ENCODE assay signal across 8 mouse cellular contexts in the genomic region with DNA sequence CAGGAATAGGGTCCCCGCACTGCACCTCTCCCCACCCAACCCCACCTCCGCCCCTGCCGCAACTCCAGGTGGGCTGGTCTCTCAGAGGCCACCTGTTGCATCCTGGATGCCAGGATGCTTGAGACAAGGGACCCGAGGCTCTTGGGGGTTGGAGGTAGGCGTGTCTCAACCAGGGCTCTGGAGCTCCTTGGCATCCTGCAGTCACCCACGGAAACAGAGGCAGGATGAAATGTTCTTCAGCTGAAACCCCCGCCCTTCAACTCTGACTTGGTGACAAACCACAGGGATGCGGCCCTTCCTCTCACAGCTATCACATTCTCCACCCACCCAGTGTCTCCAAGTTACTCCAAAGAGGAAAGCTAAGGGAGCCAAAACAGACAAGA. TPM values are rescaled to one million over a fixed set of nuclear protein-coding genes. Genes with fewer than 3 reads are reported as not detected.
DNase-seq lines count a peak whose midpoint lies in the region; ATAC-seq and TF ChIP-seq lines count a peak whose summit lies in the region.

No protein-coding gene starts in this region.

- no peaks in the 10 kb centered on the region for H3K9me3 ChIP-seq in embryonic facial prominence, embryonic 15.5 days (replicated peaks)
- H3K9me3 ChIP-seq in intestine, embryonic 14.5 days (ENCODE audit: control insufficient read depth, low read length): 0 out of 2 replicates have a peak, but pooled peaks cover 4% of the 10 kb centered on the region
- H3K9me3 ChIP-seq in neural tube, embryonic 12.5 days: no peaks in the 10 kb centered on the region

- no peak for TF ChIP-seq CTCF in liver, adult 2 months (IDR thresholded peaks at IDR 0.05; ENCODE audit: low read depth, low read length)

- no peaks in the 10 kb centered on the region for H3K36me3 ChIP-seq in liver, adult 2 months (ENCODE audit: control insufficient read depth, insufficient read depth, low read length)
- no peaks in the 10 kb centered on the region for H3K36me3 ChIP-seq in embryonic facial prominence, embryonic 15.5 days
- no peaks in the 10 kb centered on the region for H3K36me3 ChIP-seq in intestine, embryonic 14.5 days (ENCODE audit: control insufficient read depth, insufficient read depth, low read length)
- H3K36me3 ChIP-seq in neural tube, embryonic 12.5 days: no peaks in the 10 kb centered on the region

- no peak for ATAC-seq in embryonic facial prominence, embryonic 15.5 days (ENCODE audit: insufficient number of reproducible peaks, low FRiP score, low TSS enrichment, low read depth)
- ATAC-seq in intestine, embryonic 14.5 days (replicated peaks; ENCODE audit: low FRiP score, low TSS enrichment, low read depth): no peak
- no peak; the same call in 1 of the 2 replicates for ATAC-seq in neural tube, embryonic 12.5 days (ENCODE audit: low FRiP score, low read depth)

- 28% methylated on average over 8 of the region's 8 CpGs for WGBS in liver, adult 2 months
- WGBS in embryonic facial prominence, embryonic 15.5 days: 8% methylated on average over 8 of the region's 8 CpGs
- WGBS in intestine, embryonic 14.5 days: 9% methylated on average over 8 of the region's 8 CpGs
- WGBS in neural tube, embryonic 12.5 days: 13% methylated on average over 8 of the region's 8 CpGs

- H3K9ac ChIP-seq in liver, adult 2 months (ENCODE audit: low read depth, low read length): peak overlapping the region; percentile 57; the same call in 1 of the 2 replicates
- H3K9ac ChIP-seq in embryonic facial prominence, embryonic 15.5 days: peak overlapping the region; percentile 83
- peak overlapping the region; percentile 75 for H3K9ac ChIP-seq in intestine, embryonic 14.5 days (ENCODE audit: low read length)
- no peak overlapping the region; the same call in 1 of the 2 replicates for H3K9ac ChIP-seq in neural tube, embryonic 12.5 days

- no peak for TF ChIP-seq POLR2A in liver, adult 2 months (IDR thresholded peaks at IDR 0.05; ENCODE audit: extremely low read depth, insufficient read depth, low read length)

- no peaks in the 10 kb centered on the region; the same call in 1 of the 2 replicates for H3K4me1 ChIP-seq in liver, adult 2 months (ENCODE audit: control insufficient read depth, insufficient read depth, low read length)
- peaks cover 40% of the 10 kb centered on the region for H3K4me1 ChIP-seq in embryonic facial prominence, embryonic 15.5 days
- H3K4me1 ChIP-seq in intestine, embryonic 14.5 days (replicated peaks; ENCODE audit: control insufficient read depth, insufficient read depth, low read length): no peaks in the 10 kb centered on the region
- peaks cover 5% of the 10 kb centered on the region; the same call in 1 of the 2 replicates for H3K4me1 ChIP-seq in neural tube, embryonic 12.5 days

- H3K27me3 ChIP-seq in liver, adult 2 months (ENCODE audit: control insufficient read depth, insufficient read depth, low read length): peaks cover 15% of the 10 kb centered on the region; the same call in 1 of the 2 replicates
- H3K27me3 ChIP-seq in embryonic facial prominence, embryonic 15.5 days: peaks cover 10% of the 10 kb centered on the region; the same call in 1 of the 2 replicates
- peaks cover 28% of the 10 kb centered on the region for H3K27me3 ChIP-seq in intestine, embryonic 14.5 days (replicated peaks; ENCODE audit: control insufficient read depth, insufficient read depth, low read length)
- peaks cover 32% of the 10 kb centered on the region for H3K27me3 ChIP-seq in neural tube, embryonic 12.5 days (replicated peaks)

- H3K79me2 ChIP-seq in liver, adult 2 months (ENCODE audit: control insufficient read depth, insufficient read depth, low read length): no peaks in the 10 kb centered on the region

- H3K4me3 ChIP-seq in liver, adult 2 months (ENCODE audit: insufficient read depth, low read depth, low read length): peak overlapping the region; percentile 63
- H3K4me3 ChIP-seq in embryonic facial prominence, embryonic 15.5 days (replicated peaks): peak overlapping the region; percentile 71
- H3K4me3 ChIP-seq in intestine, embryonic 14.5 days (ENCODE audit: low read depth, low read length): peak overlapping the region; percentile 61
- peak overlapping the region; percentile 69 for H3K4me3 ChIP-seq in neural tube, embryonic 12.5 days

- no peak overlapping the region for H3K27ac ChIP-seq in liver, adult 2 months (replicated peaks; ENCODE audit: insufficient read depth, low read depth, low read length)
- peak overlapping the region; percentile 72 for H3K27ac ChIP-seq in embryonic facial prominence, embryonic 15.5 days (replicated peaks)
- H3K27ac ChIP-seq in intestine, embryonic 14.5 days (ENCODE audit: low read depth): no peak overlapping the region
- H3K27ac ChIP-seq in neural tube, embryonic 12.5 days: no peak overlapping the region

- H3K4me2 ChIP-seq in embryonic facial prominence, embryonic 15.5 days (replicated peaks): peak overlapping the region; percentile 84
- H3K4me2 ChIP-seq in intestine, embryonic 14.5 days (ENCODE audit: low read length): peak overlapping the region; percentile 97
- peak overlapping the region; percentile 100 for H3K4me2 ChIP-seq in neural tube, embryonic 12.5 days (replicated peaks)

- no peak for DNase-seq in liver, adult 2 months (ENCODE audit: extremely low read depth, low read depth, low spot score)
- DNase-seq in liver: no peak
- no peak for DNase-seq in intestine, embryonic 14.5 days (ENCODE audit: low spot score)
- no peak for DNase-seq in gastrocnemius, adult 8-10 months (ENCODE audit: low spot score in 2 of 2)
- DNase-seq in spleen, adult 12 weeks (ENCODE audit: low spot score): no peak
- DNase-seq in right cerebral cortex, postnatal 14 days: no peak

RNA-seq across cellular contexts. Expression of a gene that starts 1.0 kb away (rescaled TPM):
- 0.46 and 0.67 TPM in 2 replicates for total RNA-seq in liver, adult 2 months (2014; rRNA removed)
- 0.07 and 0.11 TPM in 2 replicates for polyA plus RNA-seq in liver, adult 2 months (2012; rRNA removed)
- polyA plus RNA-seq in embryonic facial prominence, embryonic 15.5 days (2015; fragmentation: Nextera tagmentation; extraction: Ambion mirVana): 4.8 and 5.4 TPM in 2 replicates
- polyA plus RNA-seq in intestine, embryonic 14.5 days (2014; fragmentation: Nextera tagmentation; extraction: Ambion mirVana): 1.5 and 2.9 TPM in 2 replicates
- 0.39 and 0.46 TPM in 2 replicates for polyA plus RNA-seq in neural tube, embryonic 12.5 days (2016; fragmentation: Nextera tagmentation; extraction: Ambion mirVana)
- total RNA-seq in gastrocnemius, adult 8-10 months (2022): 10 to 100 TPM in 1 of 4 experiments, 1 to 10 TPM in 3; 5.9 to 11.5 (median 7.3) TPM

RNA-seq across cellular contexts. Expression of a gene that starts 36.6 kb away (rescaled TPM):
- 0.18 and 0.74 TPM in 2 replicates for total RNA-seq in liver, adult 2 months (2014; rRNA removed)
- not detected in 2 replicates for polyA plus RNA-seq in liver, adult 2 months (2012; rRNA removed)
- 5.2 and 6.8 TPM in 2 replicates for polyA plus RNA-seq in embryonic facial prominence, embryonic 15.5 days (2015; fragmentation: Nextera tagmentation; extraction: Ambion mirVana)
- polyA plus RNA-seq in intestine, embryonic 14.5 days (2014; fragmentation: Nextera tagmentation; extraction: Ambion mirVana): 0.46 and 1.5 TPM in 2 replicates
- 2.1 and 2.6 TPM in 2 replicates for polyA plus RNA-seq in neural tube, embryonic 12.5 days (2016; fragmentation: Nextera tagmentation; extraction: Ambion mirVana)
- total RNA-seq in gastrocnemius, adult 8-10 months (2022): under 1 TPM in 1 of 4 experiments, not detected in 3; 0.63 TPM

RNA-seq across cellular contexts. Expression of a gene that starts 36.8 kb away (rescaled TPM):
- 0.94 and 1.1 TPM in 2 replicates for total RNA-seq in liver, adult 2 months (2014; rRNA removed)
- 0.09 and 0.14 TPM in 2 replicates for polyA plus RNA-seq in liver, adult 2 months (2012; rRNA removed)
- polyA plus RNA-seq in embryonic facial prominence, embryonic 15.5 days (2015; fragmentation: Nextera tagmentation; extraction: Ambion mirVana): 7.0 and 8.3 TPM in 2 replicates
- 5.4 and 8.1 TPM in 2 replicates for polyA plus RNA-seq in intestine, embryonic 14.5 days (2014; fragmentation: Nextera tagmentation; extraction: Ambion mirVana)
- polyA plus RNA-seq in neural tube, embryonic 12.5 days (2016; fragmentation: Nextera tagmentation; extraction: Ambion mirVana): 4.6 and 5.9 TPM in 2 replicates
- total RNA-seq in gastrocnemius, adult 8-10 months (2022): under 1 TPM; 0.36 to 0.82 (median 0.63) TPM
